Mouse (Mus musculus) heart, adult 2 months (tissue): ENCODE measurements around the gene Foxp1. TPM values are rescaled to one million over a fixed set of nuclear protein-coding genes. Genes with fewer than 3 reads are reported as not detected.

Experiments used
- DNase-seq, 2 experiments: peaks; one replicate each; pipeline ENCODE4 v3.0.0; 2021
- H3K27ac ChIP-seq: fragments of 200-600 bp; 2 replicates; pipeline ENCODE4 v1.8.1; 2022
- H3K27me3 ChIP-seq: fragments of 200-500 bp; 2 replicates; pipeline ENCODE4 v1.6.1; 2012; ENCODE audit warnings: mild to moderate bottlenecking, low read length, inconsistent platforms, mixed read lengths; ENCODE audit not compliant: control insufficient read depth, insufficient read depth
- H3K36me3 ChIP-seq: fragments of 200-500 bp; 2 replicates; pipeline ENCODE4 v1.6.1; 2012; ENCODE audit warnings: low read length, inconsistent platforms; ENCODE audit not compliant: control insufficient read depth, insufficient read depth
- H3K4me1 ChIP-seq: fragments of 200-500 bp; 2 replicates; pipeline ENCODE4 v1.6.1; 2011; ENCODE audit warnings: low read length; ENCODE audit not compliant: control insufficient read depth, insufficient read depth
- H3K4me3 ChIP-seq: fragments of 200-600 bp; 2 replicates; pipeline ENCODE4 v1.8.1; 2022
- H3K79me2 ChIP-seq: fragments of 200-500 bp; replicated peaks from 2 replicates; pipeline ENCODE4 v1.6.1; 2012; ENCODE audit warnings: mild to moderate bottlenecking, inconsistent platforms, low read length, moderate library complexity, mixed read lengths; ENCODE audit not compliant: control insufficient read depth, insufficient read depth
- H3K9ac ChIP-seq: fragments of 200-500 bp; 2 replicates; pipeline ENCODE4 v1.6.1; 2012; ENCODE audit warnings: low read depth, mild to moderate bottlenecking, control low read depth, inconsistent platforms, low read length, mixed read lengths
- CTCF ChIP-seq: fragments of 200-600 bp; IDR thresholded peaks from 2 replicates; pipeline ENCODE4 v1.8.1; 2022; ENCODE audit warnings: antibody characterized with exemption, mild to moderate bottlenecking, moderate library complexity
- EP300 ChIP-seq: fragments of 200-500 bp; IDR thresholded peaks from 2 replicates; pipeline ENCODE4 v1.6.1; 2011; ENCODE audit warnings: low read depth, low read length, control low read depth; ENCODE audit not compliant: insufficient read depth
- POLR2A ChIP-seq: fragments of 200-500 bp; IDR thresholded peaks from 2 replicates; pipeline ENCODE4 v1.6.1; 2011; ENCODE audit warnings: mild to moderate bottlenecking, low read depth, low read length, control low read depth; ENCODE audit not compliant: insufficient read depth
- WGBS: fragments of 180-500 bp; shearing (Covaris S2); methylation state at CpG from one replicate; pipeline ENCODE4 v1.1.7; 2018; 5-methylcytosine and 5-hydroxymethylcytosine counted together
- intact Hi-C: fragments of 180-260 bp; cut with DNase I; formaldehyde crosslinking; loops from one replicate; pipeline ENCODE4 v1.15.1; 2025
- polyA plus RNA-seq: library from polyadenylated mRNA; depleted of rRNA; stranded (reverse); fragments of >200 nt; gene quantifications from 2 replicates; pipeline ENCODE4 v1.2.3, GENCODE M21; 2012
- total RNA-seq, 2 experiments: library from RNA; stranded (reverse); gene quantifications; 2 replicates each; pipeline ENCODE4 v1.2.3; 2021

Gene Foxp1
- total and polyA plus RNA-seq, 3 experiments: 22.9 to 31.6 (median 26.4) TPM

DNA sequence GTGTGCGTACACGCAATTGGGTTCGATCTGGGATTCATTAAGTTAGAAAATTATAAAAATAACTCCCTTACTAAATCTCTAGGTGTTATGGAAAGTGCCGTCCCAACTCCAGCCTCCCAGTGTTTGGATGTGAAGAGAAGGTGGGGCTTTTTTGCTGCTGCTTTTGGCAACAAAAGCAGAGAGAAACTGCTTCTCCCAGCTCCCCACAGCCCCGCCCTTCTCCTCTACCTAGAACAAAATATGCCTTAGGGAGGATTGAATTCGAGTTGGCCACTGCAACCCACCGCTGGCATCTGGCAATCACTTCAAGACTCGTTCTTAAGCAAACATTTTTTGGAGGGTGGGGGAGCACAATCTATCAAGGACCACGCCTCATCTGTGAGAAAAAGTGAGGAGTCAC is 47.5 kb downstream of the Foxp1 start:
- no peaks in the 10 kb centered on the region for H3K27me3 ChIP-seq
- H3K79me2 ChIP-seq: no peaks in the 10 kb centered on the region
- DNase-seq: no peak
- H3K9ac ChIP-seq: no peak overlapping the region
- no peak overlapping the region for H3K27ac ChIP-seq
- H3K36me3 ChIP-seq: no peaks in the 10 kb centered on the region
- WGBS: 75% methylated on average over 9 of the region's 9 CpGs
- H3K4me1 ChIP-seq: peaks cover 2% of the 10 kb centered on the region; the same call in 1 of the 2 replicates
- TF ChIP-seq POLR2A: no peak
- no peak for TF ChIP-seq EP300
- TF ChIP-seq CTCF: no peak
- intact Hi-C loops: no loop called here
- H3K4me3 ChIP-seq: no peak overlapping the region

DNA sequence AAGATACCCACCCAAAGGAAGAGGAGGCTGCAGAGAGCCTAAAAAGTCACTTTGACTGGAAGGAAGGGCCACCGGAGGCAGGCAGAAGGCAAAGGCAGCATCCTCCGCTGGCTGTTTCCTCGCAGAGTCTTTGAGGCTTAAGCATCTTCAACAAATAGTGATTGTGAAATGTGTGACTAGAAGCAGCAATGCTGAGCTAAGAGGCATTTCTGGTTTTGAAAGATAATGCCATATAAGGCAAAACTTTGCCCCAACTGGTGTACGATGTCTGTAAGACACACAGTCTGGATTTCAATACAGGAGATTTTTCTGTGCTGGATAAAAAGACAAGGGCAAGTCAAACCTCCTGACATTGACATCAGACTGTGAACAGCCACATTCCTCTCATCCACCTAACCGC is 51.6 kb downstream of the Foxp1 start:
- Histone ChIP-seq H3K4me3 (no peak overlapping the region), H3K27me3 (no peaks in the 10 kb centered on the region), H3K27ac (no peak overlapping the region), H3K4me1 (peaks cover 2% of the 10 kb centered on the region; the same call in 1 of the 2 replicates), H3K36me3 (no peaks in the 10 kb centered on the region), H3K9ac (no peak overlapping the region), H3K79me2 (no peaks in the 10 kb centered on the region)
- TF ChIP-seq POLR2A: no peak
- no peak for TF ChIP-seq CTCF
- TF ChIP-seq EP300: no peak
- 76% methylated on average over 5 of the region's 5 CpGs for WGBS
- intact Hi-C loops: no loop called here
- DNase-seq: no peak

DNA sequence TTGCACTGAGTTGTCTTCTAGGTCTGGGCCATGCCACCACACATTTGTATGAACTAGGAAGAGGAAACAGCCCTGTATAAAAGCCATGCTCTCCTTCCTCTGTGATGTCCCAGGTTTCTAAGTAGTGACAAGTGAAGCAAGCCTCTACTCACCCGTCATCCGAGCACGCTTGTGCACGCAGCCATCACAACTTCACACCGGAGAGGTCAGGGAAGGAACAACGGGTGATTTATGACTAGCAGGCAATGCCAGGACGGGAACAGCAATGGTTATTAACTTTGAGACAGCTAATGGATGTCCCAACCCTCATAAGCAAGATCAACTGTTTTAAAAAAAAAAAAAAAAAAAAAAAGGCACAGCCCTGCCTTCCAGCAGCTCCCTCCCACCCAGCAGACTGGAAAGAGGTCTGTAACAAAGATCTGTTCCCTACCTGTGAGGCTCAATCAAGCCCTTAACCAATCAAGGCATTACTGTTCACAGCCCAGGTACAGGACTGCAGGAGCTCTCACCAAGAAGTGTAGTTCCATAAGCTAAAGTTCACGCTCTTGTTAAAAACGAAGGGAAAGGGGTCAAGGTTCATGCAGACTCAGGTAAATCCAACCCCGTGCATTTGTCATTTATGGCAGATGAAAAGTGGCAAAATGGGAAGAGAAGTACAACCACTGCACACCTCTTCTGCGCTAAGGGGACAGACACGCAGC is 53.2 kb downstream of the Foxp1 start:
- DNase-seq: no peak
- H3K27ac ChIP-seq: no peak overlapping the region
- WGBS: 93% methylated on average over 12 of the region's 12 CpGs
- no peaks in the 10 kb centered on the region for H3K79me2 ChIP-seq
- no peak overlapping the region for H3K4me3 ChIP-seq
- no peak overlapping the region for H3K9ac ChIP-seq
- no peaks in the 10 kb centered on the region for H3K36me3 ChIP-seq
- H3K27me3 ChIP-seq: no peaks in the 10 kb centered on the region
- peaks cover 2% of the 10 kb centered on the region; the same call in 1 of the 2 replicates for H3K4me1 ChIP-seq
- intact Hi-C loops: no loop called here
- TF ChIP-seq CTCF (no peak), POLR2A (no peak), EP300 (no peak)

DNA sequence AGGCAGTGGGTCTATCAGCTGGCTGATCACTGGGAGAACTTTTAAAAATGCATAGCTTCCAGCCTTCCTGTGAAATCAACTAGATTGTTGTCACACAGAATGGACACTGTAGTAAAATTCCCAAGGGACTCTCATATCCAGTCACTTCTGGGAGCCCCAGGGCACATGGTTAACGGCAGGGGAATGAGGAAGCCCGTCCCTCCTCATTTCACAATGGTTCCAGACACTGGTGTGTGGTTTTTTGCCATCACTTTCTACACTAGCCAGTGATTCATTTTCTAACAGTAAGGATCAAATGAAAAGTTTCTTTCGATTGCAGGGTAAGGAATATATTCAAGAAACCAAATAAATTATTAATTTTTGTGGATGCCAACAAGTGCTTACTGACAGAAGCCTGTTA is 54.7 kb downstream of the Foxp1 start:
- Histone ChIP-seq H3K27ac (no peak overlapping the region), H3K4me3 (no peak overlapping the region), H3K9ac (no peak overlapping the region), H3K36me3 (no peaks in the 10 kb centered on the region), H3K4me1 (no peaks in the 10 kb centered on the region; the same call in 1 of the 2 replicates), H3K79me2 (no peaks in the 10 kb centered on the region), H3K27me3 (no peaks in the 10 kb centered on the region)
- intact Hi-C loops: no loop called here
- TF ChIP-seq CTCF (no peak), POLR2A (no peak), EP300 (no peak)
- DNase-seq: no peak
- WGBS: 63% methylated on average over 3 of the region's 3 CpGs

DNA sequence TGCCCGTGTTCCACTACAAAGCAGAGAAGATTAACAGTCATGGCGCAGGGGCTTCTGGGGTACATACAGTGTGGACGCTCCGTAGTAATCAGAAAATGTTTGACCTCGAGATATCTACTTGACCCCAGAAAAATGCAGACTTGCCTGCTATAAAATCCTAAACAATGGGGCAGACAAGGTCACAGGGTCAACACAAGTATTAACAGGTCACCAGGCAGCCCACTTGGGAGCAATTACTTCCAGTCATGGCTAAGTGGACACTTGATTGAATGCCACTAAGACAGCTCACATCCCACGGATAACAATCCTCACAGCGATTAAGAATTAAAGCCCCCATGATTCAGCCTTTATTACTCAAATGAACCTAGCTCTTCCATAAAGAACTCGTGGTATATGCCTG is 55.4 kb downstream of the Foxp1 start:
- Histone ChIP-seq H3K4me3 (no peak overlapping the region), H3K27me3 (no peaks in the 10 kb centered on the region), H3K4me1 (no peaks in the 10 kb centered on the region; the same call in 1 of the 2 replicates), H3K36me3 (no peaks in the 10 kb centered on the region), H3K79me2 (no peaks in the 10 kb centered on the region), H3K9ac (no peak overlapping the region), H3K27ac (no peak overlapping the region)
- no peak for DNase-seq
- intact Hi-C loops: no loop called here
- TF ChIP-seq CTCF: no peak
- no peak for TF ChIP-seq EP300
- no peak for TF ChIP-seq POLR2A
- 67% methylated on average over 8 of the region's 8 CpGs for WGBS

DNA sequence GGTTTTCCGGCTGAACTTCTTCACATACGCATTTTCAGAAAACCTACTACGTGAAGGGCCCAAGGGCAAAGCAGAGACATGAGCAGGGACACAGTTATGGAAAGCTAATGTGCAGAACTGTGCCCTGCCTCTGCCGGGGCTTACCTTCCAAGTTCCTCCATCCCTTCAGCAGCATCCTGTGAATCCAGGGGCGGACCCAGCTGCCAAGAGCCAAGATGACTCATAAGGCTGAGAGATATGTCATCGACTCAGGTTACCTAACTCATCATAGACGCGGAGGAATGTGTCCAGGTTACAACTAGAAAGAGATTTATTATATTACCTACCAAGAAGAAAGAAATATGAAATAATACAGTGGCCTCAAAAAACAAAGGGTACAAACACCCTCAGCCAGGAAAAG is 56.2 kb downstream of the Foxp1 start:
- no peak for DNase-seq
- WGBS: 65% methylated on average over 8 of the region's 8 CpGs
- Histone ChIP-seq H3K79me2 (no peaks in the 10 kb centered on the region), H3K9ac (no peak overlapping the region), H3K27me3 (no peaks in the 10 kb centered on the region), H3K4me3 (no peak overlapping the region), H3K36me3 (no peaks in the 10 kb centered on the region), H3K27ac (no peak overlapping the region), H3K4me1 (no peaks in the 10 kb centered on the region; the same call in 1 of the 2 replicates)
- intact Hi-C loops: no loop called here
- TF ChIP-seq EP300 (no peak), POLR2A (no peak), CTCF (no peak)
